Mouse (Mus musculus): ENCODE results near the gene Fam163a. TPM values are rescaled to one million over a fixed set of nuclear protein-coding genes. Genes with fewer than 3 reads are reported as not detected.
A peak's percentile ranks its signal among the peaks of the same experiment; 100 is the strongest.
"Not testable (repeated sequence)": the region's sequence is repeated elsewhere in the genome, so short reads cannot be mapped to it uniquely, and the experiment has no call there.

Fam163a gene
- not detected in 2 replicates for total RNA-seq (2012; rRNA removed)
- total RNA-seq (2014; rRNA removed) = not detected in 2 replicates
- not detected in 2 replicates for polyA plus RNA-seq (2012; ENCODE audit: insufficient read length, low read depth)

GRCm38 (mm10) chr1:156204656-156205131, at the start of gene Fam163a:
Fam163a (minus strand) TSS chr1:156205026.
- Histone ChIP-seq H3K27ac (ENCODE audit: insufficient read depth, low read depth) (no peak within 1 kb of the TSS), H3K4me3 (replicated peaks in 1 of 3; ENCODE audit: low read depth in 2 of 3, low read length in 2 of 3, poor library complexity in 1 of 3) (no peak within 1 kb of the TSS), H3K9ac (ENCODE audit: insufficient read depth, low read depth) (no peak within 1 kb of the TSS), H3K27me3 (replicated peaks) (no peaks in the 10 kb centered on the region), H3K4me1 (ENCODE audit: control insufficient read depth in 1 of 2, insufficient read depth in 2 of 2) (peaks cover 14 to 24% of the 10 kb centered on the region in 2 experiments), H3K79me2 (replicated peaks; ENCODE audit: control insufficient read depth, extremely low read depth, insufficient read depth, poor library complexity, severe bottlenecking) (no peaks in the 10 kb centered on the region), H3K4me2 (ENCODE audit: insufficient read depth, low read depth, poor library complexity, severe bottlenecking) (peak within 1 kb of the TSS; percentile 32; the same call in 1 of the 2 replicates), H3K9me3 (replicated peaks; ENCODE audit: low read length) (peaks cover 14% of the 10 kb centered on the region), H3K36me3 (replicated peaks in 1 of 2; ENCODE audit: control insufficient read depth in 1 of 2, insufficient read depth in 1 of 2, low read length in 1 of 2) (no peaks in the 10 kb centered on the region)
- dilution Hi-C loops (cut with MboI; ENCODE audit: extremely low pct_ligation_motif_present, extremely low pct_unique_long_range_greater_than_20kb, low sequenced_read_pairs) = no loop called here
- DNase-seq (ENCODE audit: extremely low read depth) = no peak
- in situ Hi-C loops (cut with MboI; ENCODE audit: low pct_ligation_motif_present, low pct_unique_long_range_greater_than_20kb, low sequenced_read_pairs) = no loop called here
- TF ChIP-seq CTCF (conservative IDR thresholded peaks at IDR 0.05 in 1 of 2, IDR thresholded peaks at IDR 0.05 in 1 of 2; ENCODE audit: low read depth in 2 of 2, low read length in 2 of 2) (no peak), MYC (IDR thresholded peaks at IDR 0.05; ENCODE audit: low read depth, low read length) (no peak), BHLHE40 (IDR thresholded peaks at IDR 0.05; ENCODE audit: low read depth, low read length) (no peak), ETS1 (conservative IDR thresholded peaks at IDR 0.05; ENCODE audit: low read depth, low read length) (no peak), MAX (IDR thresholded peaks at IDR 0.05; ENCODE audit: low read length) (no peak)

- H3K27me3 ChIP-seq (replicated peaks); H3K4me1 ChIP-seq (ENCODE audit: control insufficient read depth in 1 of 2, insufficient read depth in 2 of 2); DNase-seq (ENCODE audit: extremely low read depth); in situ Hi-C loops (cut with MboI; ENCODE audit: low pct_ligation_motif_present, low pct_unique_long_range_greater_than_20kb, low sequenced_read_pairs); H3K36me3 ChIP-seq (replicated peaks in 1 of 2; ENCODE audit: control insufficient read depth in 1 of 2, insufficient read depth in 1 of 2, low read length in 1 of 2); dilution Hi-C loops (cut with MboI; ENCODE audit: extremely low pct_ligation_motif_present, extremely low pct_unique_long_range_greater_than_20kb, low sequenced_read_pairs); H3K4me2 ChIP-seq (ENCODE audit: insufficient read depth, low read depth, poor library complexity, severe bottlenecking); H3K4me3 ChIP-seq (replicated peaks in 1 of 3; ENCODE audit: low read depth in 2 of 3, low read length in 2 of 3, poor library complexity in 1 of 3); H3K27ac ChIP-seq (ENCODE audit: insufficient read depth, low read depth); H3K9me3 ChIP-seq (replicated peaks; ENCODE audit: low read length); H3K79me2 ChIP-seq (replicated peaks; ENCODE audit: control insufficient read depth, extremely low read depth, insufficient read depth, poor library complexity, severe bottlenecking); H3K9ac ChIP-seq (ENCODE audit: insufficient read depth, low read depth): not testable (repeated sequence)
Measured at GRCm38 (mm10) chr1:156251096-156251495, 46.3 kb upstream of the Fam163a start.

GRCm38 (mm10) chr1:156247893-156248292, 43.1 kb upstream of the Fam163a start:
- no peak for DNase-seq (ENCODE audit: extremely low read depth)
- Histone ChIP-seq H3K4me3 (replicated peaks in 1 of 3; ENCODE audit: low read depth in 2 of 3, low read length in 2 of 3, poor library complexity in 1 of 3) (no peak overlapping the region), H3K4me1 (ENCODE audit: control insufficient read depth in 1 of 2, insufficient read depth in 2 of 2) (no peaks in the 10 kb centered on the region), H3K27ac (ENCODE audit: insufficient read depth, low read depth) (no peak overlapping the region), H3K79me2 (replicated peaks; ENCODE audit: control insufficient read depth, extremely low read depth, insufficient read depth, poor library complexity, severe bottlenecking) (no peaks in the 10 kb centered on the region), H3K36me3 (replicated peaks in 1 of 2; ENCODE audit: control insufficient read depth in 1 of 2, insufficient read depth in 1 of 2, low read length in 1 of 2) (no peaks in the 10 kb centered on the region), H3K4me2 (ENCODE audit: insufficient read depth, low read depth, poor library complexity, severe bottlenecking) (no peak overlapping the region), H3K9me3 (replicated peaks; ENCODE audit: low read length) (no peaks in the 10 kb centered on the region), H3K27me3 (replicated peaks) (no peaks in the 10 kb centered on the region), H3K9ac (ENCODE audit: insufficient read depth, low read depth) (no peak overlapping the region)
- dilution Hi-C loops (cut with MboI; ENCODE audit: extremely low pct_ligation_motif_present, extremely low pct_unique_long_range_greater_than_20kb, low sequenced_read_pairs) = no loop called here
- no peak for TF ChIP-seq USF2 (conservative IDR thresholded peaks at IDR 0.05; ENCODE audit: low read depth, low read length)
- no peak for TF ChIP-seq USF1 (IDR thresholded peaks at IDR 0.05; ENCODE audit: low read depth, low read length)
- TF ChIP-seq MYC (IDR thresholded peaks at IDR 0.05; ENCODE audit: low read depth, low read length) = no peak
- no peak for TF ChIP-seq MAFK (IDR thresholded peaks at IDR 0.05; ENCODE audit: insufficient replicate concordance, low read length)
- no peak for TF ChIP-seq HCFC1 (IDR thresholded peaks at IDR 0.05; ENCODE audit: low read depth, low read length)
- TF ChIP-seq MXI1 (IDR thresholded peaks at IDR 0.05; ENCODE audit: low read depth, low read length) = no peak
- no peak for TF ChIP-seq ETS1 (conservative IDR thresholded peaks at IDR 0.05; ENCODE audit: low read depth, low read length)
- TF ChIP-seq SIN3A (IDR thresholded peaks at IDR 0.05; ENCODE audit: low read length) = no peak
- no peak for TF ChIP-seq ZMIZ1 (IDR thresholded peaks at IDR 0.05; ENCODE audit: low read depth, low read length)
- TF ChIP-seq ELF1 (IDR thresholded peaks at IDR 0.05; ENCODE audit: low read depth, low read length) = no peak
- no peak for TF ChIP-seq IRF4 (IDR thresholded peaks at IDR 0.05; ENCODE audit: low read depth, low read length)
- no peak for TF ChIP-seq BHLHE40 (IDR thresholded peaks at IDR 0.05; ENCODE audit: low read depth, low read length)
- no peak for TF ChIP-seq POLR2AphosphoS2 (IDR thresholded peaks at IDR 0.05; ENCODE audit: low read depth, low read length)
- no peak for TF ChIP-seq KAT2A (IDR thresholded peaks at IDR 0.05; ENCODE audit: insufficient replicate concordance, low read length)
- no peak for TF ChIP-seq ZKSCAN1 (IDR thresholded peaks at IDR 0.05; ENCODE audit: borderline replicate concordance, low read depth, low read length)
- no peak for TF ChIP-seq JUN (IDR thresholded peaks at IDR 0.05; ENCODE audit: insufficient read depth, low read depth, low read length)
- in situ Hi-C loops (cut with MboI; ENCODE audit: low pct_ligation_motif_present, low pct_unique_long_range_greater_than_20kb, low sequenced_read_pairs) = no loop called here

All from CH12.LX (cell line).